Comparison of ENCODE assay signal across 12 mouse cellular contexts in the genomic region with DNA sequence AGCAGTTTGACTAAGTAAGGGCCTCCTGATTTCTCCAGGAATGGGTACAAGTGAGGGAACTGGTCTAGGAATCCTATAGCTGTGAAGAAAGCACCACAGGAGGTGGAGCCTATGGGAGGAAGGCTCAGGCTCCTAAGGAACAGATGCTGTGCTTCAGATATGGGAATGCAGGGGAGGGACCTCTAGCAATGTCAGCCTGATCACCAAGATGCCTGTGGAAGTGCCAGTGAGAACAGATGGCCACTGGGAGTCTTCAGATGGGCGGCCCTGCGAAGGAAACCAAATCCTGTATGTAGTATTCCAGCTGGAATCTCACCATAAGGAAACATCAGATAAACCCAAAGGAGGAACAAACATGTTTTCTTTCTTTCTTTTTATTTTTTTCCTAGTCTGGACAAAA.
DNase-seq lines count a peak whose midpoint lies in the region; TF ChIP-seq lines count a peak whose summit lies in the region.
"Had no signal": no experiment of that assay in that cellular context is flagged by ENCODE, and none has a peak within 500 bp of the region (broad histone marks: within the 10 kb centered on the region; RNA-seq: fewer than 3 reads in every experiment).

No protein-coding gene starts in this region.

- DNase-seq in kidney, postnatal 4 days = peak; percentile 24 to 37
- DNase-seq in kidney, postnatal 36 days = no peak
- peak; percentile 81 for DNase-seq in brain, embryonic 14.5 days (ENCODE audit: low read depth)
- DNase-seq in cerebellum, adult 18-20 months = peak; percentile 42 to 52
- peak; percentile 42 to 61 for DNase-seq in left cerebral cortex, adult 2 months (ENCODE audit: extremely low spot score in 1 of 2, low spot score in 2 of 2)
- no peak for DNase-seq in urinary bladder, postnatal 10 days (ENCODE audit: low spot score)
- DNase-seq in testis, postnatal 14 days (ENCODE audit: low spot score) = no peak
- DNase-seq: heart, postnatal 4 days; kidney, adult 9 months; liver had no signal

- peak overlapping the region; percentile 90 for H3K27ac ChIP-seq in left cerebral cortex, adult 2 months
- H3K27ac ChIP-seq: embryonic facial prominence, embryonic 15.5 days had no signal

- no peak overlapping the region for H3K4me3 ChIP-seq in left cerebral cortex, adult 2 months
- H3K4me3 ChIP-seq: embryonic facial prominence, embryonic 15.5 days; megakaryocyte, embryonic 14.5 days had no signal

- no peak for TF ChIP-seq CTCF in brain, embryonic 14.5 days (IDR thresholded peaks at IDR 0.05; ENCODE audit: borderline replicate concordance, extremely low read depth, insufficient read depth, insufficient read length)
- TF ChIP-seq CTCF in left cerebral cortex, adult 2 months (IDR thresholded peaks at IDR 0.05) = no peak

- intact Hi-C loops in left cerebral cortex, adult 2 months (cut with DNase I) = loop anchor here (1.0 to 5.0 kb wide), 3 partner anchors 44 to 189 kb away; no protein-coding TSS in a partner anchor

- no peak for TF ChIP-seq POLR2A in brain, embryonic 14.5 days (IDR thresholded peaks at IDR 0.05; ENCODE audit: borderline replicate concordance, extremely low read depth, insufficient read depth, insufficient read length, poor library complexity, severe bottlenecking)

Comparison
In these comparisons a context has a peak if more than half of its experiments do, and no peak if none do; other contexts are left out.
1. DNase-seq: peak in kidney, postnatal 4 days (2 of 2), brain, embryonic 14.5 days (single experiment), cerebellum, adult 18-20 months (2 of 2) and left cerebral cortex, adult 2 months (2 of 2); none in kidney, postnatal 36 days (0 of 2), urinary bladder, postnatal 10 days (single experiment) and testis, postnatal 14 days (single experiment).